Mouse (Mus musculus): ENCODE data around the gene Zfp654. TPM values are rescaled to one million over a fixed set of nuclear protein-coding genes. Genes with fewer than 3 reads are reported as not detected.

Gene Zfp654
- polyA plus RNA-seq, 1 experiment, result 10.3 TPM

GRCm38 (mm10) chr16:64737289-64737688 is 114.2 kb downstream of the Zfp654 start:
- Histone ChIP-seq H3K27me3 (ENCODE audit: control insufficient read depth, insufficient read depth, low read length) (no peaks in the 10 kb centered on the region), H3K4me3 (replicated peaks; ENCODE audit: insufficient read depth, low read depth, low read length) (no peak overlapping the region), H3K27ac (ENCODE audit: insufficient read depth, low read length) (no peak overlapping the region), H3K4me1 (ENCODE audit: control insufficient read depth, insufficient read depth, low read length) (no peaks in the 10 kb centered on the region)
- no peak for TF ChIP-seq POLR2A (IDR thresholded peaks at IDR 0.05; ENCODE audit: borderline replicate concordance, insufficient read depth, low read length)
- TF ChIP-seq CTCF (IDR thresholded peaks at IDR 0.05; ENCODE audit: borderline replicate concordance, insufficient read depth, low read depth, low read length), result no peak
- no peak for DNase-seq
- 93% methylated on average over 5 of the region's 5 CpGs for whole genome bisulfite sequencing

Other genes with a start within 250 kb of the Zfp654 start
- gene Csnka2ip, start 249.2 kb downstream of the Zfp654 start, polyA plus RNA-seq (2012; rRNA removed), result 0.03 TPM in 2 replicates
- 17.0 and 18.3 TPM in 2 replicates for gene 4930453N24Rik, start 80.5 kb downstream of the Zfp654 start, polyA plus RNA-seq (2012; rRNA removed)
- 39.3 and 40.4 TPM in 2 replicates for gene Cggbp1, start 344 bp upstream of the Zfp654 start, polyA plus RNA-seq (2012; rRNA removed)